ENCODE assay signal across 9 mouse cellular contexts in genomic region chr7:19284763-19285162, GRCm38 (mm10). TPM values are rescaled to one million over a fixed set of nuclear protein-coding genes. Genes with fewer than 3 reads are reported as not detected.
DNase-seq lines count a peak whose midpoint lies in the region; ATAC-seq and TF ChIP-seq lines count a peak whose summit lies in the region.
"Had no signal": no experiment of that assay in that cellular context is flagged by ENCODE, and none has a peak within 500 bp of the region (broad histone marks: within the 10 kb centered on the region; RNA-seq: fewer than 3 reads in every experiment).

No protein-coding gene starts in this region.

- ATAC-seq in monocyte, adult 5-6 weeks (replicated peaks; ENCODE audit: insufficient number of reproducible peaks, low FRiP score, low TSS enrichment, poor library complexity, severe bottlenecking): 0 out of 2 replicates have a peak, but pooled peaks have one; percentile 34

- peak; percentile 94 for TF ChIP-seq CTCF in gastrocnemius, adult 2 months (IDR thresholded peaks at IDR 0.05)

- no peak overlapping the region for H3K4me3 ChIP-seq in gastrocnemius, adult 2 months
- H3K4me3 ChIP-seq: heart, embryonic 13.5 days had no signal

- DNase-seq in gastrocnemius, adult 2 months: peak; percentile 65
- no peak for DNase-seq in gastrocnemius, postnatal 14 days
- peak; percentile 79 for DNase-seq in right cerebral cortex, postnatal 14 days
- no peak for DNase-seq in right cerebral cortex, postnatal 36 days (ENCODE audit: low spot score in 2 of 2)
- peak; percentile 85 to 90 for DNase-seq in cerebellum, postnatal 14 days
- peak; percentile 61 for DNase-seq in kidney, postnatal 14 days
- DNase-seq in urinary bladder, postnatal 36 days (ENCODE audit: low spot score in 2 of 2): no peak

- no peak overlapping the region for H3K27ac ChIP-seq in gastrocnemius, adult 2 months
- H3K27ac ChIP-seq: heart, embryonic 13.5 days had no signal

- intact Hi-C loops in gastrocnemius, adult 2 months (cut with DNase I): loop anchor here (1.0 to 5.0 kb wide), 2 partner anchors 15 to 107 kb away; partner anchors contain the start of gene Eml2
- intact Hi-C loops in gastrocnemius, postnatal 14 days (cut with DNase I; ENCODE audit: low total_unique reads): no loop called here

RNA-seq across cellular contexts. Expression of gene Rtn2, which starts 2.3 kb away (rescaled TPM):
- 1,000 to 10,000 TPM in 1 of 2 experiments, 100 to 1,000 TPM in 1; 987 to 1,150 TPM for total RNA-seq in gastrocnemius, adult 2 months (2021)
- total RNA-seq in gastrocnemius, postnatal 14 days (2021): 100 to 1,000 TPM; 800 to 833 TPM
- total RNA-seq in monocyte, adult 5-6 weeks (2017): not detected in 3 replicates

RNA-seq across cellular contexts. Expression of gene Ppm1n, which starts 4.9 kb away (rescaled TPM):
- under 1 TPM in 1 of 2 experiments, not detected in 1; 0.74 TPM for total RNA-seq in gastrocnemius, adult 2 months (2021)
- total RNA-seq in gastrocnemius, postnatal 14 days (2021): not detected
- 1.9 TPM in 1 of 3 replicates, not detected in the others for total RNA-seq in monocyte, adult 5-6 weeks (2017)

RNA-seq across cellular contexts. Expression of gene Vasp, which starts 13.1 kb away (rescaled TPM):
- total RNA-seq in gastrocnemius, adult 2 months (2021): 10 to 100 TPM; 13.6 to 17.3 TPM
- 10 to 100 TPM; 31.0 to 35.1 TPM for total RNA-seq in gastrocnemius, postnatal 14 days (2021)
- total RNA-seq in monocyte, adult 5-6 weeks (2017): 230 to 263 TPM (median 254 TPM) in 3 replicates

RNA-seq across cellular contexts. Expression of gene Fosb, which starts 25.1 kb away (rescaled TPM):
- total RNA-seq in gastrocnemius, adult 2 months (2021): under 1 TPM; 0.22 to 0.59 TPM
- under 1 TPM; 0.69 to 0.90 TPM for total RNA-seq in gastrocnemius, postnatal 14 days (2021)
- total RNA-seq in monocyte, adult 5-6 weeks (2017): 30.9 to 43.8 TPM (median 36.9 TPM) in 3 replicates

RNA-seq across cellular contexts. Expression of gene Opa3, which starts 56.6 kb away (rescaled TPM):
- 10 to 100 TPM; 41.9 to 52.4 TPM for total RNA-seq in gastrocnemius, adult 2 months (2021)
- total RNA-seq in gastrocnemius, postnatal 14 days (2021): 10 to 100 TPM; 35.1 to 43.0 TPM
- 11.5 to 32.0 TPM (median 14.7 TPM) in 3 replicates for total RNA-seq in monocyte, adult 5-6 weeks (2017)

Comparison
In these comparisons a context has a peak if more than half of its experiments do, and no peak if none do; other contexts are left out.
1. DNase-seq: peak in gastrocnemius, adult 2 months (single experiment), right cerebral cortex, postnatal 14 days (single experiment), cerebellum, postnatal 14 days (2 of 2) and kidney, postnatal 14 days (single experiment); none in gastrocnemius, postnatal 14 days (single experiment), right cerebral cortex, postnatal 36 days (0 of 2) and urinary bladder, postnatal 36 days (0 of 2).
2. RNA of gene Rtn2, which starts 2.3 kb away (total RNA-seq): 987 to 1,150 TPM in gastrocnemius, adult 2 months and 800 to 833 TPM in gastrocnemius, postnatal 14 days; not detected in monocyte, adult 5-6 weeks; every median in the first group is over 100 times any median in the second.